Mouse (Mus musculus) ovary, adult 18-20 months (tissue): Measurements from ENCODE around the gene Maco1.
"Not testable (repeated sequence)": the region's sequence is repeated elsewhere in the genome, so short reads cannot be mapped to it uniquely, and the experiment has no call there.

Experiments used
- DNase-seq: peaks from one replicate; pipeline ENCODE4 v3.0.0; 2022; ENCODE audit warnings: low spot score, mixed read lengths

Maco1 gene

GRCm38 (mm10) chr4:134858494-134858893 is 5.3 kb upstream of the Maco1 start:
- DNase-seq, result no peak

GRCm38 (mm10) chr4:134856501-134856900 is 3.4 kb upstream of the Maco1 start:
- DNase-seq, result no peak

DNA sequence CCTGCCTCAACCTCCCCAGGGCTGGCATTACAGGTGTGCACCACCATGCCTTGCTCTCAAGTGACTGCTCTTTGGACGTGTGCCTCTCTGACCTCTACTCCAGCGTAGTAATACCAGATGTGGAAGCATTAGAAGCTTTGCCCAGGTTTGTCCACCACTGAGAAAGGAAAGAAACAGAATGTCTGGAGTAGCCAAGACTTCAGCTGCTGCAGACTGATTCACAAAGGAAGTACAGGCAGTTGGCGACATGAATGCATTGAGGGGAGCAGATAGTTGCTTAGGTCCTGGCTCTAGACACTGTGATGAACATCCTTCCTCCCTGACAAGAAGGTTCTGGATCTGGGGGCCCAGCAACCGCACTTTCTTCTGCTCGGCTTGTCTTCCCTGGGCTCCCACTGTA is 2.9 kb upstream of the Maco1 start:
- DNase-seq, result no peak

DNA sequence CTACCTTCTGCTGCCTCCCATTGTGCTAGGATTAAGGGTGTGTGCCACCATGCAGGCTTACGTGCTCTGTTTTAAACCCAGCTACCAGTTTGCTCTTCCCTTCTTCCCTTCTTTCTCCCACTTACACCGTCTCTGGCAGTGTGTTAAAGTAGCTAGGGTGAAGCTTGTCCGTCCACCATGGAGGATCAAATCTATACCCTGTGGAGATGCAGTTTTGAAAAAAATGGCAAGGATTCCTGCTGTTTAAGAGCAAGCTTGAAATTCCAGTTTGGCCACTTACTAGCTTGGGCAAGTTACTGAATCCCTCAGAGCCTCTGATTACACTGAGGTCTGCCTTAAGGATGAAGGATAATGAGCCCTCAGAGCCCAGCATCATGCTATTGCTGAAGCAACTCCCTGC is 2.2 kb upstream of the Maco1 start:
- DNase-seq, result no peak

DNA sequence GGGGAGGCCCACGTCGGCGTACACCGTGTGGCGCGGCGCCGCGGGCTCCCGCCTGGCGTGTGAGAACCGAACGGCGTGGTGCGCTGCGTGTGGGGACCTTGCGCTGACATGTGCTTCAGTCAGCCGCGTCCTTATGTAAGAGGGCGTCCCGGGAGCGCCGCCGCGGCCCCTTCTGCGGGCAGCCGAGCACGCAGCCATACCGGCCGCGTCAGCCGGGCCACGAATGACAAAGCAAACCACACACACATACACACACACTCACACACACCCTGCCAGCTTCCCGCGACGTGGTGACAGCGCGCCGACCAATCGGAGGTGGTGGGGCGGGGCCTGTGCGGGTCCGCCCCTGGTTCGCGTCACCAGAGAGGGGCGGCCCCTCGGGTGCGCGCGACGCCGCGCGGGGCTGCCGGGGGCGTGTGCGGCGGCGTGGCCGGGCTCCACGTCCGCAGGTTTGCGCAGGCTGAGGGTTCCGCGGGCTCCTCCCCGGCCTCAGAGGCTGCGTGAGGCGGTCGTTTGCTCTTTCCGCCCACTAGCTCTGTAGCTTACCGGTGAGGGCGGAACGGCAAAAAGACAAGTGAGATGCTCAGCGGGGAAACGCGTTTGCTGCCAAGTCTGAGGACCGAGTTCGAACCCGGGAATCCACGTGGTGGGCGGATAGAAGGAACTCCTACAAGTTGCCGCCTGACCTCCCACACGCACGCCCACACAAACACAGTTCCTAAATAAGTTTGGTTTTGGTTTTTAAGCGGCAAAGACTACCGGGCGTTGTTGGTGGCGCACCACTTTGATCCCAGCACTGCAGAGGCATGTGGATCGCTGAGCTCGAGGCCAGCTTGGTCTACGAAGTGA is 716 bp upstream of the Maco1 start:
- peak; percentile 83 for DNase-seq

GRCm38 (mm10) chr4:134852438-134853255 is 498 bp downstream of the Maco1 start:
- peak; percentile 25 for DNase-seq

DNA sequence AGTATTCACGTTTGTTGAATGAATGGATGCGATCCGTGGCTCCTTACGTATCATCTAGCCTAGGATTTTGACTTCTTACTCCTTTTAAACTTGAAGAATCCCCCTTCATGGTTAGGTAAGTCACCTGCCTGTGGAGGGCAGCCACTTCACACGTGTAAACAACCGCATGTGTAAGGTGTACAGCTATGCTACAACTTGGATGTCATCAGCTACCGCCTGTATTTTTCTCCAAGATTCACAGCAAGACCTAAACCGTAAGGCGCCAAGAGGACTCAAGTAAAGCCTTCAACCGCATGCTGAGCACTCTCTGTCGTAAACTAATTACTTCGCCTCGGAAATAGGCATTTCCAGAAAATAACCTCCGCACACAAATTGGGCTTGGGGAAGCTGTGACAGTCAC is 1.3 kb downstream of the Maco1 start:
- DNase-seq, result no peak

GRCm38 (mm10) chr4:134851236-134851635 is 1.9 kb downstream of the Maco1 start:
- no peak for DNase-seq

DNA sequence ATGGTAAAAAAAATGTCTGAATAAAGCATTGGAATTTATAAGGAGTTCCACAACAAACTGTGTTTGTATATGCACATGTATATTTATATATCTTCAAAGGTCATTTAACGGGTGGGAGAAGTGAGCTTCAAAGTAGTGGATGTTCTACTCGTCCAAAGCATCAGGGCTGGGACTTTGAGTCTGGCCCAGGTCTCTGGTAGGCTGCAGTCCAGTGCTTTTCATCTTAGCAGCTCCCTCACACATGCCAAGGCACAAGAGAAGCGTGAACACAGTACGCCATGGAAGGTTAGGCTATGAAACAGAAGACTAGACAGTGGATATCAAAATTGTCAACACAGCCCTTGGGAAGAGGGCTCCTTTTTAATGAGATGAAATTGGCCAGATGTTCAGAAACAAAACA is 2.6 kb downstream of the Maco1 start:
- DNase-seq, result no peak

GRCm38 (mm10) chr4:134847587-134847986 is 5.6 kb downstream of the Maco1 start:
- no peak for DNase-seq

DNA sequence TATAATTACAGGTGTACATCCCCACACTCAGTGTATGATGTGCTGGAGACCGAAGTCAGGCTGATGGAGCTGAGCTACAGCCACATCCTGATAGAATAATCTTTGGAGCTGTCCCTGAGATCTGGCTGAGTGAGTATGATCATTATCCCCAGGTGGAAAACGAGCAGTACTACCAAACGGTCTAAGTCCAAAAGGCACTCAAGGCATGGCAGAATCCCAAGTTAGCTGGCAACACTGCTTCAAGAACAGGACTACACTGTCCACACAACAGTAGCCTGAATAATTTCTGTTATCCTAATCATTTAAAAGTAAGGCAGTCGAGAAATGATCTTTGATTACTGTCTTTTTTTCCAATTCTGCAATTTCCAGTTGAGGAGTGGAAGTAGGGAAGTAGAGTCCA is 9.6 kb downstream of the Maco1 start:
- DNase-seq, result no peak

- DNase-seq, result no peak
Measured at GRCm38 (mm10) chr4:134840231-134840630, 12.9 kb downstream of the Maco1 start.

DNA sequence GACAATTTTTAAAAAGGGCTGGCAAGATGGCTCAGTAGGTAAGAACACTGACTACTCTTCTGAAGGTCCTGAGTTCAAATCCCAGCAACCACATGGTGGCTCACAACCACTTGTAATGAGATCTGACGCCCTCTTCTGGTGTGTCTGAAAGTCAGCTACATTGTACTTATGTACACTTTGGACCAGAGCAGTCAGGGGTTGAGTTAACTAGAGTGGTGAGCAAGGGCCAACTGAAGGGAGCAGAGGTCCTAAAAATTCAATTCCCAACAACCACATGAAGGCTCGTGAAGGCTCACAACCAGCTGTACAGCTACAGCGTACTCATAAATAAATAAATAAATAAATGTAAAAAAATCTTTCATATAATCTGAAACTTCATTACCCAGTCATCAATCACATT is 14.4 kb downstream of the Maco1 start:
- not testable (repeated sequence) for DNase-seq

- no peak for DNase-seq
Measured at GRCm38 (mm10) chr4:134838221-134838620, 14.9 kb downstream of the Maco1 start.

DNA sequence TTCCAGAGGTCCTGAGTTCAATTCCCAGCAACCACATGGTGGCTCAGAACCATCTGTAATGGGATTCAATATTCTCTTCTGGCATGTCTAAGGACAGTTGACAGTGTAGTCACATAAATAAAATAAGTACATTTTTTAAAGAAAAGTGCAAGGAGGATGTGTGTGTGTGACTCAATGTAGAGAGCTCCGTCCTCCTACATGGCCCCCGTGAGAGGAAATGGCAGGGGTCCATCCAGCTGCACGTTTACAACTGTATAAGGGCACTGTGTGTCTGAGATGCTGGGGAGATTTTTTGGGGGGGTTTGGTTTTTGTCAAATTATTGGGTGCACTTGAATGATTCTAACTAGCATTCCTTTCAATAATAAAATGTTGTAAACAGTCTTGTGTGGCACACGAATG is 17.7 kb downstream of the Maco1 start:
- no peak for DNase-seq

- no peak for DNase-seq
Measured at GRCm38 (mm10) chr4:134831934-134832333, 21.2 kb downstream of the Maco1 start.

- DNase-seq, result no peak
Measured at GRCm38 (mm10) chr4:134827806-134828205, 25.3 kb downstream of the Maco1 start.

- DNase-seq, result no peak
Measured at GRCm38 (mm10) chr4:134826348-134826747, 26.8 kb downstream of the Maco1 start.

GRCm38 (mm10) chr4:134825864-134826263 is 27.3 kb downstream of the Maco1 start:
- not testable (repeated sequence) for DNase-seq

- DNase-seq, result no peak
Measured at GRCm38 (mm10) chr4:134823560-134823959, 29.6 kb downstream of the Maco1 start.

GRCm38 (mm10) chr4:134821061-134821460 is 32.1 kb downstream of the Maco1 start:
- DNase-seq, result no peak

DNA sequence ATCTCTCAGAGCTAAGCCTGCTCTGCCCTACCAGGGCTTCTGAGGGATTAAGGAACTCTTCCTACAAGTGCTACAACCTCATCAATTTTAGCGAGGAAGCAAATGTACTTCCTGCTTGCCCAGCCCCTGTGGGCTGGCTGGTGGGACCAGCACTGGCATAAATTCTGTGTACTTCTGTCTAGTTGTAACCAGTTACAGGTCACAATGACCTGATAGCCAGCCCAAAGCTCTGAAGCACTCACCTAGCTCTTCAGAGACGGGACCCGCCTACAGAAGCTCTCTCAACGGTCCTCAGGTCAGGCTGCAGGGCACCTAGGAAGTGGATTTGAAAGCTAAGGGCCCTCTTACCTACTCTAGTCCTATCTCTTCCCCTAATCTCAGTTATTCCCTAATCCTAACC is 35.4 kb downstream of the Maco1 start:
- no peak for DNase-seq

DNA sequence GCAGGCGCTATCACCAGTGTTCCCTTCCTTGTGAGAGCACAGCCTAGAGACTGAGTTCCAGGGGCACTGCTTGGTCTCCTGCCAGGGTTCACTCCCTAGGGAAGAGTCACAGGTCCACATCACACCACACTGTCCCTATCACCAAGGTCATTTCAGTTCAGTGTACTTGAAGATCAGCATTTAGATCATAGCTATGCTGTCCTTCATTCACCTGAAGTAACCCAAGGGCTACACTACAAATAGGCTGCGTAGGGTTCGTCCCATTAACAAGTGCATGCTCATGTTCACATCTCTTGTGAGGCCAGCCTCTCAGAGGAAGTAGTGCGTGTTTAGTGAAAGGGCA is 38.9 kb downstream of the Maco1 start:
- DNase-seq, result peak; percentile 38
